Mouse (Mus musculus): ENCODE measurements around the gene Tuba1a. TPM values are rescaled to one million over a fixed set of nuclear protein-coding genes. Genes with fewer than 3 reads are reported as not detected.

Gene Tuba1a
- polyA plus RNA-seq, 1 experiment: 125 TPM

- Histone ChIP-seq H3K27ac (replicated peaks; ENCODE audit: low read depth, low read length) (no peak overlapping the region), H3K4me3 (ENCODE audit: insufficient read depth, low read depth, low read length) (no peak overlapping the region), H3K4me1 (ENCODE audit: control insufficient read depth, insufficient read depth, insufficient read length, low read length) (no peaks in the 10 kb centered on the region; the same call in 1 of the 2 replicates)
These were observed 50.9 kb downstream of the Tuba1a start for GRCm38 (mm10) chr15:98902600-98902999.

GRCm38 (mm10) chr15:98901530-98901929 lies 52.0 kb downstream of the Tuba1a start:
- Histone ChIP-seq H3K27ac (replicated peaks; ENCODE audit: low read depth, low read length) (no peak overlapping the region), H3K4me1 (ENCODE audit: control insufficient read depth, insufficient read depth, insufficient read length, low read length) (peaks cover 6% of the 10 kb centered on the region), H3K4me3 (ENCODE audit: insufficient read depth, low read depth, low read length) (no peak overlapping the region)

Other genes with a start within 250 kb of the Tuba1a start
- not detected in 2 replicates for gene Ccdc65, start 245.5 kb downstream of the Tuba1a start, polyA plus RNA-seq (2012; ENCODE audit: insufficient read depth, insufficient read length, missing spikeins)
- 1.9 TPM in 1 of 2 replicates, not detected in the other for gene Fkbp11, start 225.5 kb downstream of the Tuba1a start, polyA plus RNA-seq (2012; ENCODE audit: insufficient read depth, insufficient read length, missing spikeins)
- 25.8 and 32.2 TPM in 2 replicates for gene Arf3, start 190.5 kb downstream of the Tuba1a start, polyA plus RNA-seq (2012; ENCODE audit: insufficient read depth, insufficient read length, missing spikeins)
- gene Wnt10b, start 175.6 kb downstream of the Tuba1a start, polyA plus RNA-seq (2012; ENCODE audit: insufficient read depth, insufficient read length, missing spikeins): 0.83 and 0.95 TPM in 2 replicates
- gene Wnt1, start 163.8 kb downstream of the Tuba1a start, polyA plus RNA-seq (2012; ENCODE audit: insufficient read depth, insufficient read length, missing spikeins): not detected in 2 replicates
- not detected in 2 replicates for gene Ddn, start 144.2 kb downstream of the Tuba1a start, polyA plus RNA-seq (2012; ENCODE audit: insufficient read depth, insufficient read length, missing spikeins)
- 65.2 and 99.5 TPM in 2 replicates for gene Prkag1, start 122.2 kb downstream of the Tuba1a start, polyA plus RNA-seq (2012; ENCODE audit: insufficient read depth, insufficient read length, missing spikeins)
- 11.1 and 15.1 TPM in 2 replicates for gene Kmt2d, start 82.5 kb downstream of the Tuba1a start, polyA plus RNA-seq (2012; ENCODE audit: insufficient read depth, insufficient read length, missing spikeins)
- gene Rhebl1, start 59.2 kb downstream of the Tuba1a start, polyA plus RNA-seq (2012; ENCODE audit: insufficient read depth, insufficient read length, missing spikeins): not detected in 2 replicates
- gene Dhh, start 55.2 kb downstream of the Tuba1a start, polyA plus RNA-seq (2012; ENCODE audit: insufficient read depth, insufficient read length, missing spikeins): 0.40 and 0.46 TPM in 2 replicates
- 6.0 and 6.3 TPM in 2 replicates for gene Lmbr1l, start 35.5 kb downstream of the Tuba1a start, polyA plus RNA-seq (2012; ENCODE audit: insufficient read depth, insufficient read length, missing spikeins)
- 520 and 550 TPM in 2 replicates for gene Tuba1b, start 19.1 kb downstream of the Tuba1a start, polyA plus RNA-seq (2012; ENCODE audit: insufficient read depth, insufficient read length, missing spikeins)
- gene Gm49450, start 152 bp downstream of the Tuba1a start, polyA plus RNA-seq (2012; ENCODE audit: insufficient read depth, insufficient read length, missing spikeins): not detected in 2 replicates
- gene Tuba1c, start 76.2 kb upstream of the Tuba1a start, polyA plus RNA-seq (2012; ENCODE audit: insufficient read depth, insufficient read length, missing spikeins): 10.3 and 28.1 TPM in 2 replicates
- gene Prph, start 101.5 kb upstream of the Tuba1a start, polyA plus RNA-seq (2012; ENCODE audit: insufficient read depth, insufficient read length, missing spikeins): not detected in 2 replicates
- not detected in 2 replicates for gene Troap, start 120.9 kb upstream of the Tuba1a start, polyA plus RNA-seq (2012; ENCODE audit: insufficient read depth, insufficient read length, missing spikeins)
- not detected in 2 replicates for gene C1ql4, start 134.1 kb upstream of the Tuba1a start, polyA plus RNA-seq (2012; ENCODE audit: insufficient read depth, insufficient read length, missing spikeins)
- 6.8 and 9.6 TPM in 2 replicates for gene Dnajc22, start 139.5 kb upstream of the Tuba1a start, polyA plus RNA-seq (2012; ENCODE audit: insufficient read depth, insufficient read length, missing spikeins)
- 8.5 and 10.9 TPM in 2 replicates for gene Spats2, start 172.2 kb upstream of the Tuba1a start, polyA plus RNA-seq (2012; ENCODE audit: insufficient read depth, insufficient read length, missing spikeins)

Measured in brown adipose tissue, adult 24 weeks (tissue).